Mouse (Mus musculus) liver, postnatal 0 days (tissue): ENCODE data around the gene Lck. TPM values are rescaled to one million over a fixed set of nuclear protein-coding genes. Genes with fewer than 3 reads are reported as not detected.

Experiments
- ATAC-seq: fragments of 200-750 bp; cut with Nextera tagmentation; 2 replicates; pipeline ENCODE4 v1.8.0; 2017; ENCODE audit warnings: mild to moderate bottlenecking, moderate library complexity
- DNase-seq: peaks from one replicate; pipeline ENCODE4 v3.0.0-alpha.2; 2016
- H3K27ac ChIP-seq: fragments of 300-500 bp; sonication (generic); 2 replicates; pipeline ENCODE4 v1.5.1; 2014; ENCODE audit warnings: antibody characterized with exemption, moderate library complexity, mild to moderate bottlenecking, low read depth
- H3K27me3 ChIP-seq: fragments of 300-500 bp; sonication (generic); 2 replicates; pipeline ENCODE4 v1.6.1; 2014; ENCODE audit warnings: low read length, control low read depth, mixed read lengths; ENCODE audit not compliant: insufficient read depth
- H3K36me3 ChIP-seq: fragments of 300-500 bp; sonication (generic); replicated peaks from 2 replicates; pipeline ENCODE4 v1.6.1; 2014; ENCODE audit warnings: mild to moderate bottlenecking, control low read depth, low read length, moderate library complexity, mixed read lengths; ENCODE audit not compliant: insufficient read depth
- H3K4me1 ChIP-seq: fragments of 300-500 bp; sonication (generic); 2 replicates; pipeline ENCODE4 v1.6.1; 2014; ENCODE audit warnings: antibody characterized with exemption, mild to moderate bottlenecking, control low read depth; ENCODE audit not compliant: insufficient read depth
- H3K4me2 ChIP-seq: fragments of 300-500 bp; sonication (generic); 2 replicates; pipeline ENCODE4 v1.6.1; 2014; ENCODE audit warnings: low read depth, mild to moderate bottlenecking, low read length, moderate library complexity, mixed read lengths
- H3K4me3 ChIP-seq: fragments of 300-500 bp; sonication (generic); 2 replicates; pipeline ENCODE4 v1.5.1; 2014; ENCODE audit warnings: low read depth, low read length
- H3K9ac ChIP-seq: fragments of 300-500 bp; sonication (generic); replicated peaks from 2 replicates; pipeline ENCODE4 v1.6.1; 2014; ENCODE audit warnings: mild to moderate bottlenecking, moderate library complexity
- H3K9me3 ChIP-seq: fragments of 300-500 bp; sonication (generic); 2 replicates; pipeline ENCODE4 v1.6.1; 2016; ENCODE audit warnings: mild to moderate bottlenecking, control low read depth, low read length, mixed read lengths
- CTCF ChIP-seq: sonication (generic); IDR thresholded peaks from 2 replicates; pipeline ENCODE4 v1.5.1; 2016; ENCODE audit warnings: antibody characterized with exemption, low read depth
- EP300 ChIP-seq: IDR thresholded peaks from 2 replicates; pipeline ENCODE4 v1.6.1; 2016; ENCODE audit warnings: antibody characterized with exemption, low read depth, mild to moderate bottlenecking
- WGBS: fragments of 180-500 bp; shearing (Covaris S2); extraction: QIAGEN DNeasy Blood & Tissue Kit; methylation state at CpG from one replicate; pipeline ENCODE4 v1.1.7; 2014; ENCODE audit not compliant: insufficient replicate concordance; 5-methylcytosine and 5-hydroxymethylcytosine counted together
- polyA plus RNA-seq: library from polyadenylated mRNA; unstranded; fragments of >200 nt; fragmentation: Nextera tagmentation; extraction: Ambion mirVana; gene quantifications from 2 replicates; pipeline ENCODE4 v1.2.1, GENCODE M21; 2015

Lck gene
- polyA plus RNA-seq, 1 experiment from 2014 or later = 3.4 TPM

DNA sequence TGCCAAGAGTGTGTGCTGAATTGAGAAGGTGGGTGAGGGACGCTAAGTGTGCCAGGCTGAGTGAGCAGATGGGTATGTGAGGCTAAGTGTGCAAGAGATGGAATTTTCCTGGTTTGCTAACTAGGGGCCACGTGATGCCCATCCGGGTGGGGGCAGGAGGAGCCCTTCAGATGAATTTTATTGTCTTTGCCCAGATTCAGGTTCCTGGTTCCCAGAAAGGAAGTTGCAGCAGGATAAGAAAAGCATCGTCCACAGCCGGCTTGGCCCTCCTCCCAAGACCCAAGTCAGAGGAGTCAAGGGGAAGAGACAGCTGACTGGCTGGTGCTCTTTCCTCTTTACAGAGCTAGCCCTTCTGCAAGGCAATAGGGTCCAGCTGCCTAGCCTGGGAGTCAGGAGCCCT, 5.0 kb upstream of the Lck start, which contains the start of gene Fam167b:
TSS of gene Fam167b (minus strand) at position 84 of the 400 bp plus-strand sequence.
- Histone ChIP-seq H3K4me2 (0 out of 2 replicates have a peak within 1 kb of the TSS, but pooled peaks have one; percentile 0), H3K9me3 (no peaks in the 10 kb centered on the region), H3K27me3 (no peaks in the 10 kb centered on the region), H3K9ac (no peak within 1 kb of the TSS), H3K4me1 (peaks cover 3% of the 10 kb centered on the region; the same call in 1 of the 2 replicates), H3K36me3 (no peaks in the 10 kb centered on the region), H3K27ac (peak within 1 kb of the TSS; percentile 53; the same call in 1 of the 2 replicates), H3K4me3 (no peak within 1 kb of the TSS; the same call in 1 of the 2 replicates)
- 63% methylated on average over 5 of the region's 5 CpGs for WGBS
- TF ChIP-seq CTCF (no peak), EP300 (no peak)
- DNase-seq (no peak), ATAC-seq (peak; percentile 22; the same call in 1 of the 2 replicates)

DNA sequence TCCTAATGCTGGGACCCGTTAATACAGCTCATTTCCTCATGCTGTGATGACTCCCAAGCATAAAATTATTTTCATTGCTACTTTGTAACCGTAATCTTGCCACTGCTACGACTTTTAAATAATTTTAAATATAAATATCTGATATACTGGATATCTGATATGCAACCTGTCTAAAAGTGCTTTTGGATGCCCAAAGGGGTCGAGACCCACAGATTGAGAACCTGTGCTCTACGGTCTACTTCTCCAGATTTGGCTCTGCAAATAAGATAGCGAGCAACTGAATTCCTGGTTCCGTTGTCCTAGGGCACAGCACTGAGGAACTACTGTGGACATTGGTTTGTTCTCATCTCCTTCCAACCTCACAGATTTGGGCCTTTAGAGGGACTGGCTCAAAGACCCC, 4.2 kb upstream of the Lck start:
- no peak for DNase-seq
- WGBS = 75% methylated on average over 7 of the region's 7 CpGs
- TF ChIP-seq EP300 (no peak), CTCF (no peak)
- no peak for ATAC-seq
- Histone ChIP-seq H3K27me3 (no peaks in the 10 kb centered on the region), H3K4me3 (no peak overlapping the region; the same call in 1 of the 2 replicates), H3K4me1 (peaks cover 3% of the 10 kb centered on the region; the same call in 1 of the 2 replicates), H3K9me3 (no peaks in the 10 kb centered on the region), H3K4me2 (no peak overlapping the region), H3K27ac (no peak overlapping the region; the same call in 1 of the 2 replicates), H3K36me3 (no peaks in the 10 kb centered on the region), H3K9ac (no peak overlapping the region)

- Histone ChIP-seq H3K27ac (no peak overlapping the region), H3K36me3 (no peaks in the 10 kb centered on the region), H3K4me1 (peaks cover 3% of the 10 kb centered on the region; the same call in 1 of the 2 replicates), H3K9ac (peak overlapping the region; percentile 36; the same call in 1 of the 2 replicates), H3K27me3 (no peaks in the 10 kb centered on the region), H3K9me3 (no peaks in the 10 kb centered on the region), H3K4me2 (peak overlapping the region; percentile 36), H3K4me3 (peak overlapping the region; percentile 13; the same call in 1 of the 2 replicates)
- TF ChIP-seq CTCF (peak; percentile 76), EP300 (no peak)
- WGBS = 28% methylated on average over 21 of the region's 21 CpGs
- DNase-seq (peak; percentile 78), ATAC-seq (peak; percentile 43; the same call in 1 of the 2 replicates)
Measured at GRCm38 (mm10) chr4:129576863-129577491, 3.5 kb upstream of the Lck start.

- Histone ChIP-seq H3K4me2 (peak overlapping the region; percentile 42; the same call in 1 of the 2 replicates), H3K4me3 (no peak overlapping the region), H3K27ac (peak overlapping the region; percentile 64; the same call in 1 of the 2 replicates), H3K9ac (no peak overlapping the region), H3K27me3 (no peaks in the 10 kb centered on the region), H3K36me3 (no peaks in the 10 kb centered on the region), H3K4me1 (peaks cover 3% of the 10 kb centered on the region; the same call in 1 of the 2 replicates), H3K9me3 (no peaks in the 10 kb centered on the region)
- 32% methylated on average over 7 of the region's 8 CpGs for WGBS
- ATAC-seq (no peak), DNase-seq (peak; percentile 54)
- TF ChIP-seq CTCF = no peak
- no peak for TF ChIP-seq EP300
Measured at GRCm38 (mm10) chr4:129575171-129575844, 1.9 kb upstream of the Lck start.

DNA sequence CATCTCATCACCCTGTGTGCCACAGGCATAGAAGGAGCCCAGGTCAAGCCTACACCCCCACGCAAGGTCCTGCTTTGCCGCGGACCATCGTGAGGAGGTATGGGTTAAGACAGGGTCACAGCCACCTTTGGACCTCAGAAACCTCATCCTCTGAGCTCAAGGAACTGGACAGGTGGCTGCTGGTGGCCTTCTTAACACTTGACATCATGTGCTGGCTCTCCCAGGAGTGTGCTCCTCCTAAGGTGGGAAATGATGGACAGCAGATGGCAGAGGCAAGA, 409 bp downstream of the Lck start:
- H3K9me3 ChIP-seq = no peaks in the 10 kb centered on the region
- no peak for ATAC-seq
- no peak overlapping the region for H3K4me2 ChIP-seq
- peak overlapping the region; percentile 51; the same call in 1 of the 2 replicates for H3K27ac ChIP-seq
- 93% methylated on average over 4 of the region's 4 CpGs for WGBS
- no peaks in the 10 kb centered on the region for H3K36me3 ChIP-seq
- DNase-seq = no peak
- no peak overlapping the region for H3K4me3 ChIP-seq
- no peaks in the 10 kb centered on the region for H3K27me3 ChIP-seq
- peaks cover 3% of the 10 kb centered on the region; the same call in 1 of the 2 replicates for H3K4me1 ChIP-seq
- no peak for TF ChIP-seq EP300
- no peak for TF ChIP-seq CTCF
- H3K9ac ChIP-seq = no peak overlapping the region
